Mouse (Mus musculus): ENCODE results near the gene Hddc3.

- TF ChIP-seq CTCF (IDR thresholded peaks at IDR 0.05), result no peak
- no peak for TF ChIP-seq EP300 (IDR thresholded peaks at IDR 0.05)
These were observed 44.2 kb downstream of the Hddc3 start for GRCm38 (mm10) chr7:80387033-80387632.

All from lung, postnatal 0 days (tissue).